Mouse (Mus musculus): Measurements from ENCODE around the gene Traf1.

Traf1 gene

GRCm38 (mm10) chr2:34961481-34962036 lies at the start of gene Traf1:
Gene Traf1, minus strand, starts transcription at chr2:34961772.
- DNase-seq (ENCODE audit: low spot score), result no peak

GRCm38 (mm10) chr2:34998956-34999355 lies 37.4 kb upstream of the Traf1 start:
- peak; percentile 33 for DNase-seq (ENCODE audit: low spot score)

GRCm38 (mm10) chr2:34996506-34996905 lies 34.9 kb upstream of the Traf1 start:
- DNase-seq (ENCODE audit: low spot score), result no peak

- no peak for DNase-seq (ENCODE audit: low spot score)
Observed at GRCm38 (mm10) chr2:34993696-34994356, 32.3 kb upstream of the Traf1 start.

GRCm38 (mm10) chr2:34992729-34993695 lies 31.4 kb upstream of the Traf1 start:
- DNase-seq (ENCODE audit: low spot score), result no peak

DNA sequence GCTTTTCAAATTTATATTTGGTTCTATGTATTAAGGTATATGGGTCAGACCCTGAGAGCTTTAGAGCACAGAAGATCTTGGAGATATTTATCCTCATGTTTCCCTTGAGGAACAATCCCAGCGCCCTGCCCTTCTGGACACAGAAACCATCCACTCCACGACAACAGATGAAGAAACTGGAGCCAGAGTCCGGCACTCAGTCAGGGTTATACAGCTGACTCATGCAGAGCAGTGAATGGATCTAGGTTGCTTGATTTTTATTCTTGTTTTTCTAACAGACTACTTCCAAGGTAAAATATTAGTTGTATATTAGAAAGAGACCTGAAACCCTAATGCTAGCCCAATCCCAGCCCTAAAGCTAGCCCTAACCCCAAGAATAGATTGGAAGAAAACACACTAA lies 30.4 kb upstream of the Traf1 start:
- no peak for DNase-seq (ENCODE audit: low spot score)

DNA sequence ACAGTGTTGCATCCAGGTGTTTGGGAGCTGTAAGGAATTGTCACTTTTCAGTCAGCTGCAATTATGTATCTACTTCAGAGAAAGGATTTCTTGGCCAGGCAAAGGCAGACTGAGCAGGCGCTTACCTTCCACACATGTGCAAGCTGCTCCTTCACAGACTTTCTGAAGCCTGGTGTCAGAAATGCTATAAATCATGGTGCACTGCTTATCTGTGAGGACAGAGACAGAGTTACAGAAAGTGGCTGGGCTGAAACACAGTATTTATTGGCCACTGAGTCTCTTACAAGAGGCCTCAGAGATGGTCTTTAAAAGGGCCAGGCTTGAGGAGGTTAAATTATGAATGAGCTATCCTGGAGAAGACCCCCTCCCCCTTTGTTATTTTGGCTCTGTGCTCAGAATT lies 28.2 kb upstream of the Traf1 start:
- no peak for DNase-seq (ENCODE audit: low spot score)

DNA sequence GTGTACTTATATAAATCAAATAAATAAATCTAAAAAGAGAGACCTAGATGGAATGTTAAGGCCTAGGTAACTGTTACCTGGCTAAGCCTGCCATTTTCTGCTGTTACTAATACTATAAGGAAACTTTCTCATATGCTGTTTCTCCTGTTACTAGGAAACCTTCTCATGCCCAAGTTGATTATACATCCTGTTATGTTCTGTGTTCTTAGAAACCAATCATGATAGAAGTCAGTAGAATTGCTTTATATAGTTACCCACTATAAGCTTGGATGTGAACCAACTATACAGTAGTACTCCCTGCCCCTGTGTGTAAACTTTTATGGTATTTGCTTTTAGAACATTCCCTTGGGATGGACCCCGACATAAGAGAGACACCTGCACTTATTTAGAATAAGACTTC lies 26.0 kb upstream of the Traf1 start:
- no peak for DNase-seq (ENCODE audit: low spot score)

GRCm38 (mm10) chr2:34984885-34985284 lies 23.3 kb upstream of the Traf1 start:
- no peak for DNase-seq (ENCODE audit: low spot score)

DNA sequence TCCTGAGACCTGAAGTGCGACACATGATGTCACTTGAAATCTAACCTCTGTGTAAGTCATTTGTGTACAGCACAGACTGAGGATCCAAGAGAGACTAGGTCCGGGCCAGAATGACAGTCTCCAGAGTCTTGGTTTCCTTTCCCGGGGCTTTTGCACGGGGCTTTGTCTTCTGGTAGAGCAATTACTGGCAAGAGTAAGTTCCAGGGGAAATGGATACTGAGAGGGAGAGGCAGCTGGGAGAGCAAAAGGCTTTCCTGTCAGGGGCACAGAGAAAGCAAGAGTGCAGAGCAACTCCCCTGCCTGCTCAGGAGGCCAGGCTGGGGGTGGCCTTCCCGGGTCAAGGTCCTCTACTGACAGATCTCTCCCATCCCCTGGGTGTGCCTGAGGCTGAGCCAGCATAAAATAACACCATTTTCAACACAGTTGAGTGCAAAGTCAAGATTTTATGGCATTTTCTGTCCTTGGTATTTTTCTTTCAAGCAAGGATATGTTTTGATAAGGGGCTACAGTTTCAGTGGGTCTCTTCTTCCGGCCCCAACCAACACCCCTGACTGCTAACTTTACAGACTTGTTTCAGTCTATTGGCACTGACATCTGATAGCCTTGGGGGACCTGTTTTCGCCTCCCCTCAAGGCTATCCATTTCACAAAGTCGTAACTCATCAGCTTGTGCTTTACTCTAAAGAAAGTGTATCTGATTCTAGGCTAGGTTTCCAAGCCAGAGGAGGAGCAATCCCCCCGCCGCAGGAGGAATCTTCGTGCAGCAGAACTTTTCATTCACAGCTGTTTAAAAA lies 21.5 kb upstream of the Traf1 start:
- no peak for DNase-seq (ENCODE audit: low spot score)

DNA sequence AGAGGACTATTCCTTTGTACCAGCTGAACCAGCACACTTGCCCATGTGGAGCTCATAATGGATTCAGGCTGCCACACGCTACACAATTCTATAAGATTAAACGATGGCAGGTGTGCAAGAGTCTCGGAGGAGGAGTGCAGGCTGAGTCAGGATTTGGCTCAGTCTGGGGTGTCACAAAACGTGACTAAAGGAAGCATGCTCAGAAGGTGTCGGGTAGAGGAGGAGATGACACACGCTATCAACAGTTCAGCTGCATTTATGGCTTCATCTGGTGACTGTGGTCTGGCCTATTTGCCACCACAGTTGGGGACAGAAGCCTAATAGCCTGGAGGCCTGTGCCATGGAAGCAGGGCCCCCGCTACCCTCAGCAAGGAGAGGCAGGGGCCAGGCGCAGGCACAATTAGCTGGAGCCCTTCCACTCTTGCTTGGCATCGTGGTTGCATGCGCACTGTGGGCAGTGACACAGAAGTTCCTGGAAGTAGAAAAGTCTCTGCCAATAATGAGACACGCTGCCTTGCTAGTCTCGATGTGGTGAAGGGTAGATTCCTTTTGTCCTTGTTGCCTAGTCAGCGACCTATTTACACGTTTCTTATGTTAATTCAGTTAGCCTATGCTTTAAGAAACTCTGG lies 20.6 kb upstream of the Traf1 start:
- no peak for DNase-seq (ENCODE audit: low spot score)

DNA sequence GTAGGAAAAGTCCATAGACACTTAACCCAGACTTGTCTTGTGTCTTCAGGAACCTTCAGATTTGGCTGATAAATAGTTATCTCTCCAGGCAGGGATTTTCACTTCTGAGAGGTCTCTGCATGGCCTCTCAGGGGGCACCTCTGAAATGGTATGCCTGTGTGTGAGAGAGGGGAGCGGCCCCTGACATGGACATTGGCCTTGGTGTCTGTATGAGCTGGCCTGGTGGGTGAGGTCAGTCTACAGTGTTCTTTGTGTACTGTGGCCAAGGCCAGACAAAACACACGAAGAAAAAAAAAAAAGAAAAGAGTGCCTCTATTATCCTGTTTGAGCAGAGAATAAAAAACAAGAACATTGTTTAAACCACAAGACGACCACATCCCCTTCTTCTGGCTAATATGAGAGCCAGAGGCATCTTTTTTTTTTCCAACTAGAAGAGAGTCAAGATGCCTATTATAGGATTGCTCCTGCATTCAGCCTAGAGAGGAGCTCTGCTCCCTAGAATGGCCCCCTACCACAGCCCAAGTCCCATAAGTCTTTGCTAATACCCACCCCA lies 18.0 kb upstream of the Traf1 start:
- no peak for DNase-seq (ENCODE audit: low spot score)

DNA sequence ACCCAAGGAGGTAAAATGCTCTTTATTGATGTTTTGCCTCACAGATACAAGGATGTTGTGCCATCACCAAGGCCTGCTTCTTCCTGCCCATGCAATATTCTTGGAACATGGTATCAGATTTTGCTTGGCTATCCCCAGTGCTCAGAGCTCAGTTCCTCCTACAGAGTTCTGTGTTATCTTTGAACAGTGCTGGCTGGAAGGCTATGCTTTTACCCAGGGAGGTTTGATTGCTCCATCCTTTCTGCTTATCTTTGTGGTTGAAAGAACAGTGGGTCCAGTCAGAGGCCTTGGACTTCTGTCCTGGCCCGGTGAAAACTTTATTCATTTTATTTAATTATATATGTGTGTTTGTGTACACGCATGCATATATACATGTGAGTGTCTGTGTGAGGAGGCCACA lies 16.7 kb upstream of the Traf1 start:
- DNase-seq (ENCODE audit: low spot score), result no peak

GRCm38 (mm10) chr2:34976945-34977658 lies 15.5 kb upstream of the Traf1 start:
- DNase-seq (ENCODE audit: low spot score), result no peak

GRCm38 (mm10) chr2:34976447-34976846 lies 14.9 kb upstream of the Traf1 start:
- DNase-seq (ENCODE audit: low spot score), result no peak

DNA sequence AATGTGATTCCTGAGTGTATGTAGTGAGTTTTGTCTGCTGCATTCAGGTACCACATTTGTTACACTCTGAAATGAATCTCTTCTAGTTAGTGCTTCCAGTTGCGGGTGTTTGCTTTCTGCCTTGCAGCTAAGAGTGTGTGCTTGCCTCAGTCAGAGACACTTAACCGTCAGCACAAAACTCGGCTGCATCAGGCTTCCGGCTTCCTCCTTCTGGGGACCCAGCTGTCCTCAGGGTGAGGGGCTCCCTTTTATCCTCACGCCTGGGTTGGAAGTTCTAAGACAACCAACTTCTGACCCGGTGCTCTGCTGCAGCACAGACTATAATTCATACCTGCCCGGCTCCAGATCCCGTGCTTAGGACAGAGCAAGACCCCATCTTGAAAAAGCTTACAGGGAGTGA lies 11.5 kb upstream of the Traf1 start:
- DNase-seq (ENCODE audit: low spot score), result no peak

GRCm38 (mm10) chr2:34971080-34971888 lies 9.7 kb upstream of the Traf1 start:
- no peak for DNase-seq (ENCODE audit: low spot score)

DNA sequence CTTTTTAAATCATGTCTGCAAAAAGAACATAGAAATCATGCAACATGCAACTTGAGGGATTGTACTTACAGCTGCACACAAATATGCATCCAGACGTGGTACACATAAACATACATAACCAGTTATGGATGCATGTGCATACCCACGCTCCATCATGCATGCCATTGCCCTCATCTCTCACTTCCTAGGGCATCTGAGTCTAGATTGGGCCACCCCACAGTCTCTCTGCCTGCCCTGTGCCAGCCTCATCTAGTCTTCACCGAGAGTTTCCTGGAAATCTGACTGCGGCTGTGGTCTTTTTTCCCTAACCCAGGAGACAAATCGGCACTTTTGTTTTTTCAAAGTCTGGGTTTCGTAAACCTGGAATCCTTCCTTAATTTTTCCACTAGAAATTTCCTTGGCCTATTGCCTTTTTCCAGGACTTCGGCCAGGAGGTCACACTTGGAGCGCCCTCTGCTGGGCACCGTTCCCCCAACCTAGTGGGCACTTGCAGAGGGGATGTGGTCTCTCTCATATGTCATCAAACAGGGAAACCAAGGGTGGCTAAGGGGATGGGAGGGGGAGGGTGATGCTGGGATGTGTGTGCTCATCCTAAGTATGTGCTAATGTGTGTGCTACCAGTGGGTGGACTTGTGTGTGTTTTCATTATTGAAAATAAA lies 8.6 kb upstream of the Traf1 start:
- peak; percentile 17 for DNase-seq (ENCODE audit: low spot score)

DNA sequence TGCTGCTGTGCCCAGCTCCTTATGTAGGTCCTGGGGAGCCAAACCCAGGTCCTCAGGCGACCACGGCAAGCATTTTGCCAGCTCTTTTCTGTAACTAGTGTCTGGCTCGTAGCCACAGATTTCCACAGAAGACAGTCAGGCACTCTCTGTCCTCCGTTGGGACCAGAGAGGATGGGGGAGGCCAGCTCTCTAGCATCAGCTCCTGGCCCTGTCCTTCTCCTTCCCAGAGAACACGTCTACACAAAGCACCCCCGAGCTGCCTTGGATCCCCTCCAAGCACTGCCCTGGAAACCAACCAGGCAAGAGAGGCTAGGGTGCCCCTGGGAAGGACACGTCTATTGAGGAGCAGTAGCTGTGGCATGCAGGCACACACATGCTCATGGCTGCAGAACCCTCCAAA lies 7.6 kb upstream of the Traf1 start:
- no peak for DNase-seq (ENCODE audit: low spot score)

Measured in left cerebral cortex, adult 11 months (tissue).